Mouse (Mus musculus) left cerebral cortex, postnatal 36 days (tissue): ENCODE data around the gene Cmpk1. TPM values are rescaled to one million over a fixed set of nuclear protein-coding genes. Genes with fewer than 3 reads are reported as not detected.

Experiments used
- DNase-seq, 2 experiments: peaks; one replicate each; pipeline ENCODE4 v3.0.0; 2021 to 2022; ENCODE audit warnings: low spot score in 2 of 2, mixed read lengths in 1 of 2
- intact Hi-C: fragments of 180-260 bp; cut with DNase I; formaldehyde crosslinking; loops from one replicate; pipeline ENCODE4 v1.15.1; 2025
- total RNA-seq, 2 experiments: library from RNA; stranded (reverse); gene quantifications; 2 replicates each; pipeline ENCODE4 v1.2.3; 2021

Gene Cmpk1
- total RNA-seq, 2 experiments from 2014 or later = 84.5 to 84.8 TPM

DNA sequence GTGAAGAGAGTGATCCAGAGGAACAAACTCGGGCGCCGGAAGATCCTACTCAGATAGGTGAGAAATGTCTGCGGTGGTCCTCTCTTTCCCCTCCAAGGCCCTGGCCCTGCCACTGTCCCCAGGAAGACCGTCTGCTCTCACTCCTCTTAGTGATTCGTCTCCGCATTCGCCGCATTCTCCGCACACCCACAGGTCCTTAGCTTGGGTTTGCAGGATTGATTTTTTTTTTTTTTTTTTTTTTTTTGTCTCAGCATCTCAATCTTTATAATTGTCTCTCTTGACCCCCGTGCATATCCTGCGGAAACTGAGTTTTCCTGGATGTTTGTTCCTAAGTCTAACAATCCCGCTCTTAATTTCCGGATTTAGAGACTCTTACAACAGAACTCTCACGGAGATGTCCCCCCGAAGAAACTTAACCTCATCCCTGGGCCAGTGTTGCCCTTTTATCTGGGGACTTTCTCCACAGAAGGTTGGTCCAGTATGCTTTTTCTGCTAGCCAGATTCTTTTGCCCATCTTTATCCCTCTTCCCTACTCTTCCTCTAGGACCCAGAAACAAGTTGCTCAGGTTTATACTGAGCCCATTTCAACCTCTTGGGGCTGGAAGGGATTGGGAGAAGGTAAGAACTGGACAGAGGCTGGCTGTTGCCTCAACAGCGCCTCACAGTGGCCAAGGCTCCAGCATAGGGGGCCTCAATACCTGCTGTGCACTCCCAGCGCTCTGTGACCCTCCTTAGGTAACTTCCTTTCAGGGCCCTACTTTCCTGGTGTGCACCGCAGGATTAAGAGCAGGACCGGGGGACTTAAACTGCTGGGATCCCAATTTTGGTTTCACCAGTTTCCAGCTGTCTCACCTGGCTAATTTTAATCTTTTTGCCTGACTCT lies 77.2 kb downstream of the Cmpk1 start:
- intact Hi-C loops = loop anchor here (5.0 kb wide), 2 partner anchors 243 to 1027 kb away; partner anchors contain the start of gene Dmbx1
- DNase-seq = no peak

Other genes with a start within 250 kb of the Cmpk1 start
- gene Gm12830, start 165.5 kb downstream of the Cmpk1 start, total RNA-seq = not detected
- gene Foxd2, start 78.4 kb downstream of the Cmpk1 start, total RNA-seq = under 1 TPM; 0.27 to 0.39 TPM
- gene Foxe3, start 61.2 kb downstream of the Cmpk1 start, total RNA-seq = not detected
- gene Stil, start 12.9 kb upstream of the Cmpk1 start, total RNA-seq = under 1 TPM; 0.52 to 1.00 TPM
- gene Tal1, start 69.2 kb upstream of the Cmpk1 start, total RNA-seq = 1 to 10 TPM; 1.6 to 2.2 TPM
- gene Pdzk1ip1, start 101.5 kb upstream of the Cmpk1 start, total RNA-seq = 1 to 10 TPM in 1 of 2 experiments, under 1 TPM in 1; 0.39 to 1.1 TPM
- gene Cyp4x1, start 147.0 kb upstream of the Cmpk1 start, total RNA-seq = 10 to 100 TPM; 12.6 TPM